Mouse (Mus musculus) lung, embryonic 14.5 days (tissue): ENCODE measurements around the gene Pamr1. TPM values are rescaled to one million over a fixed set of nuclear protein-coding genes. Genes with fewer than 3 reads are reported as not detected.

Source experiments
- ATAC-seq: fragments of 200-750 bp; cut with Nextera tagmentation; 2 replicates; pipeline ENCODE4 v1.8.0; 2017; ENCODE audit warnings: mild to moderate bottlenecking, moderate TSS enrichment, moderate library complexity; ENCODE audit not compliant: insufficient read depth
- DNase-seq: peaks from one replicate; pipeline ENCODE4 v3.0.0-alpha.2; 2015
- H3K27ac ChIP-seq: fragments of 300-500 bp; sonication (generic); 2 replicates; pipeline ENCODE4 v1.5.1; 2014; ENCODE audit warnings: low read depth, mild to moderate bottlenecking, moderate library complexity
- H3K27me3 ChIP-seq: fragments of 300-500 bp; sonication (generic); 2 replicates; pipeline ENCODE4 v1.6.1; 2014; ENCODE audit warnings: low read length, control low read depth; ENCODE audit not compliant: insufficient read depth
- H3K36me3 ChIP-seq: fragments of 300-500 bp; sonication (generic); 2 replicates; pipeline ENCODE4 v1.6.1; 2014; ENCODE audit warnings: control low read depth; ENCODE audit not compliant: insufficient read depth
- H3K4me1 ChIP-seq: fragments of 300-500 bp; sonication (generic); 2 replicates; pipeline ENCODE4 v1.6.1; 2014; ENCODE audit warnings: antibody characterized with exemption, control low read depth; ENCODE audit not compliant: insufficient read depth
- H3K4me2 ChIP-seq: fragments of 300-500 bp; sonication (generic); 2 replicates; pipeline ENCODE4 v1.6.1; 2014; ENCODE audit warnings: mild to moderate bottlenecking
- H3K4me3 ChIP-seq: fragments of 300-500 bp; sonication (generic); 2 replicates; pipeline ENCODE4 v1.5.1; 2014; ENCODE audit warnings: low read depth, low read length
- H3K9ac ChIP-seq: fragments of 300-500 bp; sonication (generic); 2 replicates; pipeline ENCODE4 v1.6.1; 2014
- H3K9me3 ChIP-seq: fragments of 300-500 bp; sonication (generic); 2 replicates; pipeline ENCODE4 v1.6.1; 2016; ENCODE audit warnings: low read depth, low read length, control low read depth
- CTCF ChIP-seq: IDR thresholded peaks from 2 replicates; pipeline ENCODE4 v1.5.1; 2016; ENCODE audit warnings: antibody characterized with exemption, low read depth
- WGBS: fragments of 180-500 bp; shearing (Covaris S2); extraction: QIAGEN DNeasy Blood & Tissue Kit; methylation state at CpG from one replicate; pipeline ENCODE4 v1.1.7; 2014; 5-methylcytosine and 5-hydroxymethylcytosine counted together
- polyA plus RNA-seq: library from polyadenylated mRNA; unstranded; fragments of >200 nt; fragmentation: Nextera tagmentation; extraction: Ambion mirVana; gene quantifications from 2 replicates; pipeline ENCODE4 v1.2.1, GENCODE M21; 2014

The Pamr1 gene
- polyA plus RNA-seq, 1 experiment from 2014 or later = 16.2 TPM

- no peak for ATAC-seq
- no peak overlapping the region for H3K27ac ChIP-seq
- H3K36me3 ChIP-seq = no peaks in the 10 kb centered on the region
- DNase-seq = no peak
- no peak overlapping the region for H3K4me3 ChIP-seq
- H3K9me3 ChIP-seq = no peaks in the 10 kb centered on the region
- no peaks in the 10 kb centered on the region for H3K27me3 ChIP-seq
- no peak overlapping the region for H3K4me2 ChIP-seq
- 44% methylated on average over 11 of the region's 11 CpGs for WGBS
- 0 out of 2 replicates have a peak, but pooled peaks cover 4% of the 10 kb centered on the region for H3K4me1 ChIP-seq
- no peak for TF ChIP-seq CTCF
- no peak overlapping the region for H3K9ac ChIP-seq
These were observed 9.2 kb upstream of the Pamr1 start for GRCm38 (mm10) chr2:102540438-102541230.

- peak; percentile 37 for DNase-seq
These were observed 8.2 kb upstream of the Pamr1 start for GRCm38 (mm10) chr2:102541404-102542125.

GRCm38 (mm10) chr2:102543961-102544719 is 5.7 kb upstream of the Pamr1 start:
- ATAC-seq (0 out of 2 replicates have a peak, but pooled peaks have one; percentile 30), DNase-seq (peak; percentile 62)
- Histone ChIP-seq H3K4me1 (0 out of 2 replicates have a peak, but pooled peaks cover 4% of the 10 kb centered on the region), H3K4me2 (no peak overlapping the region), H3K36me3 (no peaks in the 10 kb centered on the region), H3K27ac (no peak overlapping the region), H3K9me3 (no peaks in the 10 kb centered on the region), H3K27me3 (no peaks in the 10 kb centered on the region), H3K4me3 (no peak overlapping the region), H3K9ac (no peak overlapping the region; the same call in 1 of the 2 replicates)
- no peak for TF ChIP-seq CTCF
- WGBS = 39% methylated on average over 6 of the region's 6 CpGs

More at GRCm38 (mm10) chr2:102541404-102542125, 8.2 kb upstream of the Pamr1 start:
- Histone ChIP-seq H3K4me2 (no peak overlapping the region), H3K4me1 (0 out of 2 replicates have a peak, but pooled peaks cover 4% of the 10 kb centered on the region), H3K9me3 (no peaks in the 10 kb centered on the region), H3K27me3 (no peaks in the 10 kb centered on the region), H3K27ac (no peak overlapping the region), H3K9ac (no peak overlapping the region), H3K4me3 (no peak overlapping the region), H3K36me3 (no peaks in the 10 kb centered on the region)
- WGBS = 29% methylated on average over 4 of the region's 4 CpGs
- no peak for TF ChIP-seq CTCF
- peak; percentile 28; the same call in 1 of the 2 replicates for ATAC-seq

- Histone ChIP-seq H3K27ac (0 out of 2 replicates have a peak overlapping the region, but pooled peaks have one; percentile 30), H3K4me2 (peak overlapping the region; percentile 70), H3K9me3 (no peaks in the 10 kb centered on the region), H3K4me3 (peak overlapping the region; percentile 32), H3K27me3 (no peaks in the 10 kb centered on the region), H3K4me1 (peaks cover 16% of the 10 kb centered on the region), H3K9ac (no peak overlapping the region), H3K36me3 (no peaks in the 10 kb centered on the region)
- ATAC-seq (peak; percentile 28; the same call in 1 of the 2 replicates), DNase-seq (peak; percentile 55)
- whole genome bisulfite sequencing = 18% methylated on average over 6 of the region's 6 CpGs
- no peak for TF ChIP-seq CTCF
These were observed 1.2 kb downstream of the Pamr1 start for GRCm38 (mm10) chr2:102550910-102551582.

- ATAC-seq (no peak), DNase-seq (no peak)
- Histone ChIP-seq H3K36me3 (no peaks in the 10 kb centered on the region), H3K4me3 (no peak overlapping the region), H3K4me2 (peak overlapping the region; percentile 70), H3K27me3 (no peaks in the 10 kb centered on the region), H3K9me3 (no peaks in the 10 kb centered on the region), H3K4me1 (peaks cover 16% of the 10 kb centered on the region), H3K27ac (peak overlapping the region; percentile 50; the same call in 1 of the 2 replicates), H3K9ac (no peak overlapping the region; the same call in 1 of the 2 replicates)
- 20% methylated on average over 3 of the region's 3 CpGs for WGBS
- no peak for TF ChIP-seq CTCF
These were observed 1.8 kb downstream of the Pamr1 start for GRCm38 (mm10) chr2:102551594-102551993.

GRCm38 (mm10) chr2:102552095-102552537 is 2.3 kb downstream of the Pamr1 start:
- Histone ChIP-seq H3K4me1 (peaks cover 16% of the 10 kb centered on the region), H3K9ac (no peak overlapping the region), H3K4me2 (peak overlapping the region; percentile 70), H3K27me3 (no peaks in the 10 kb centered on the region), H3K27ac (peak overlapping the region; percentile 50; the same call in 1 of the 2 replicates), H3K36me3 (no peaks in the 10 kb centered on the region), H3K4me3 (no peak overlapping the region), H3K9me3 (no peaks in the 10 kb centered on the region)
- WGBS = 7% methylated on average over 5 of the region's 5 CpGs
- DNase-seq (peak; percentile 73), ATAC-seq (peak; percentile 33; the same call in 1 of the 2 replicates)
- no peak for TF ChIP-seq CTCF
